Mouse (Mus musculus) cerebellum, adult 11 months (tissue): ENCODE measurements around the gene Pms2.

ENCODE experiments used
- DNase-seq: peaks from one replicate; pipeline ENCODE4 v3.0.0; 2022

Pms2 gene

GRCm38 (mm10) chr5:143909417-143910400 lies at the start of gene Pms2, which contains the start of gene Aimp2:
TSS of gene Pms2 (plus strand) at chr5:143909964.
TSS of gene Aimp2 (minus strand) at chr5:143909847.
- DNase-seq, result peak; percentile 94

- DNase-seq, result no peak
These were observed 38.1 kb upstream of the Pms2 start for GRCm38 (mm10) chr5:143871547-143872169.

GRCm38 (mm10) chr5:143874571-143874970 lies 35.2 kb upstream of the Pms2 start:
- DNase-seq, result no peak

- DNase-seq, result no peak
These were observed 24.5 kb upstream of the Pms2 start for GRCm38 (mm10) chr5:143885274-143885673.

GRCm38 (mm10) chr5:143890741-143891140 lies 19.0 kb upstream of the Pms2 start:
- no peak for DNase-seq

GRCm38 (mm10) chr5:143892255-143892886 lies 17.4 kb upstream of the Pms2 start:
- DNase-seq, result no peak

- no peak for DNase-seq
These were observed 16.4 kb upstream of the Pms2 start for GRCm38 (mm10) chr5:143893396-143893795.

- DNase-seq, result no peak
These were observed 12.0 kb upstream of the Pms2 start, which contains the start of gene Ankrd61 for GRCm38 (mm10) chr5:143897635-143898330. TSS of gene Ankrd61 (minus strand) at chr5:143897685.

GRCm38 (mm10) chr5:143902111-143902510 lies 7.7 kb upstream of the Pms2 start:
- DNase-seq, result no peak

- DNase-seq, result no peak
These were observed 6.0 kb upstream of the Pms2 start for GRCm38 (mm10) chr5:143903813-143904212.

GRCm38 (mm10) chr5:143906429-143906828 lies 3.3 kb upstream of the Pms2 start:
- no peak for DNase-seq

GRCm38 (mm10) chr5:143908926-143909325 lies 838 bp upstream of the Pms2 start:
- DNase-seq, result no peak

- DNase-seq, result no peak
These were observed 6.5 kb downstream of the Pms2 start for GRCm38 (mm10) chr5:143916221-143916620.

GRCm38 (mm10) chr5:143917418-143917817 lies 7.7 kb downstream of the Pms2 start:
- no peak for DNase-seq

GRCm38 (mm10) chr5:143918120-143918519 lies 8.4 kb downstream of the Pms2 start:
- DNase-seq, result no peak

GRCm38 (mm10) chr5:143924781-143925452 lies 15.2 kb downstream of the Pms2 start:
- DNase-seq, result no peak

GRCm38 (mm10) chr5:143927875-143928274 lies 18.1 kb downstream of the Pms2 start, which contains the start of gene Gm42421:
TSS of gene Gm42421 (plus strand) at chr5:143928175.
- DNase-seq, result no peak

- DNase-seq, result no peak
These were observed 19.5 kb downstream of the Pms2 start for GRCm38 (mm10) chr5:143929291-143929690.

- DNase-seq, result no peak
These were observed 20.9 kb downstream of the Pms2 start for GRCm38 (mm10) chr5:143930656-143931055.

GRCm38 (mm10) chr5:143931863-143932580 lies 22.3 kb downstream of the Pms2 start:
- no peak for DNase-seq

- no peak for DNase-seq
These were observed 23.1 kb downstream of the Pms2 start, which contains the start of gene Rsph10b for GRCm38 (mm10) chr5:143932831-143933230. TSS of gene Rsph10b (plus strand) at chr5:143933035.
